Mouse (Mus musculus): ENCODE results near the gene Atp13a5.

The Atp13a5 gene

GRCm38 (mm10) chr16:29204875-29205274 lies 173.7 kb downstream of the Atp13a5 start:
- DNase-seq (ENCODE audit: low spot score), result no peak

- DNase-seq (ENCODE audit: low spot score), result no peak
These were observed 177.4 kb downstream of the Atp13a5 start for GRCm38 (mm10) chr16:29201146-29201545.

GRCm38 (mm10) chr16:29198461-29198860 lies 180.1 kb downstream of the Atp13a5 start:
- no peak for DNase-seq (ENCODE audit: low spot score)

DNA sequence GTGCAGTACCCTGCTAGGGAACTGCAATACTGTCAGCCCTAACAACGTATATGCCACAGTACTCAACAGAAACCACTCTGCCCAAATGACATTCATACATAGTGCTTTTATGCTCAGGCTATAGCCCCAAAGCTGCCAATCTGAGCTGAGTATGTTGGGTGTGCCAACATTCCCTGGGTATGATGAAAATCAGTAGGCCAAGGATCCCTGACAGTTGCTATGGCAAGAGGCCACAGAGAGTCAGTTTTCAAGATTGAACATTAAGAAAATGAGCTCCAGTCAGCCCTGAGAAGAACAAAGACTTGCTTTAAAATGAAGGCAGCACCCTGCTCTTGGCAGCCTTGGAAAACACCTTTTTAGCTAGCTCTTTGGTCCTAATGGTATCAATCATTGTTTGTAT lies 183.4 kb downstream of the Atp13a5 start:
- no peak for DNase-seq (ENCODE audit: low spot score)

DNA sequence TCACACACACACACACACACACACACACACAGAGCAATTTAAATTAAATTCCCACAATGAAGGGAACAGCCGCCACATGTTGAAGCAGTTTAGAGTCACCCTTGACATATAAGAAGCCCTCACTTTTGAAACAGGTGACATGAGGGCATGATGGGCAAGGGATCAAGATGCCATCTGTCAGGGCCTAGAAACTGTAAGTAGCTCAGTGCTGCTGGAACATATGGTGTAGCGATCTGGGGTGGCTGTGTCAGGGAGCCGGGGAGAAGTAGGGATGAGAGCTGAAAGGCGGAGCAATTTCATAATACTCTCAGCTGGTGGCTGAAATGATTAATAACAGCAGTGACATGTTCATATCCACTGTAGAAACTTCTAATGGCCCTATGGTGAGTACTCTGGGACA lies 184.6 kb downstream of the Atp13a5 start:
- DNase-seq (ENCODE audit: low spot score), result no peak

DNA sequence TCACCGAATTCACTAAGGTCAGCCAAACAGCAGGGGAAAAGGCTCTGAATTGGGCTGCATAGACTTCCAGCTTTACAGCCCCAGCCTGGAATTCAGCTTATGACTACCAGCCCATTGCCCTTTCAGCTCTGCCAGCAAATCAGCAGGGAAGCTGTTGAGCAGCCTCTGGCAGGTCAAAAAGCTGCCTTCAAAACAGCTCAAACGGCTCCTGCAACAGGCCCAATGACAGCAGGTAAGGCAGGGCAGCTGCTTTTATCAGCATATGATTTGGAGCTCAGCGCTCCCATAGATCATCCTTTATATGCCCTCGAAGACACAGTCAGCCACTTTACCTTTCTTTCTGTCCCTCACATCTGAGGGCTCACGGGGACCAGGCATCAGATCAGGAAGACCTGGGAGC lies 185.6 kb downstream of the Atp13a5 start:
- no peak for DNase-seq (ENCODE audit: low spot score)
